Mouse (Mus musculus) myocyte (in vitro differentiated cells): ENCODE results near the gene Kif3c. TPM values are rescaled to one million over a fixed set of nuclear protein-coding genes. Genes with fewer than 3 reads are reported as not detected.

Experiments used
- H3K27me3 ChIP-seq: one replicate; pipeline ENCODE4 v1.6.1; 2011; ENCODE audit not compliant: control insufficient read depth, insufficient read depth, insufficient read length
- H3K36me3 ChIP-seq: one replicate; pipeline ENCODE4 v1.6.1; 2011; ENCODE audit not compliant: control insufficient read depth, insufficient read depth
- H3K4me2 ChIP-seq: one replicate; pipeline ENCODE4 v1.6.1; 2011; ENCODE audit warnings: low read depth, control low read depth
- H3K4me3 ChIP-seq: one replicate; pipeline ENCODE4 v1.5.1; 2011; ENCODE audit warnings: mild to moderate bottlenecking, control low read depth, moderate library complexity
- H3K79me2 ChIP-seq: one replicate; pipeline ENCODE4 v1.6.1; 2011; ENCODE audit not compliant: control insufficient read depth, insufficient read depth
- H3ac ChIP-seq: one replicate; pipeline ENCODE4 v1.6.1; 2011; ENCODE audit not compliant: control insufficient read depth, insufficient read length
- CEBPB ChIP-seq: IDR thresholded peaks from 2 replicates; pipeline ENCODE4 v1.6.1; 2011; ENCODE audit warnings: mild to moderate bottlenecking, moderate library complexity; ENCODE audit not compliant: poor library complexity, insufficient read depth, severe bottlenecking
- E2F4 ChIP-seq: IDR thresholded peaks from one replicate; pipeline ENCODE4 v1.6.1; 2011; ENCODE audit warnings: mild to moderate bottlenecking, control low read depth, moderate library complexity; ENCODE audit not compliant: insufficient read depth
- MAX ChIP-seq: IDR thresholded peaks from one replicate; pipeline ENCODE4 v1.6.1; 2011; ENCODE audit warnings: low read depth, mild to moderate bottlenecking, control low read depth
- MYOD1 ChIP-seq, 3 experiments: IDR thresholded peaks; one replicate each; pipeline ENCODE4 v1.6.1; 2011; ENCODE audit warnings: control low read depth in 2 of 3, low read depth in 2 of 3, mild to moderate bottlenecking in 2 of 3, moderate library complexity in 1 of 3; ENCODE audit not compliant: insufficient read length in 2 of 3, control insufficient read depth in 1 of 3
- MYOG ChIP-seq, 3 experiments: IDR thresholded peaks; one replicate each; pipeline ENCODE4 v1.6.1; 2011; ENCODE audit warnings: control low read depth in 2 of 3, low read depth in 2 of 3, mild to moderate bottlenecking in 2 of 3; ENCODE audit not compliant: insufficient read length in 2 of 3, control insufficient read depth in 1 of 3, insufficient read depth in 1 of 3
- POLR2A ChIP-seq: IDR thresholded peaks from one replicate; pipeline ENCODE4 v1.6.1; 2011; ENCODE audit warnings: low read depth, mild to moderate bottlenecking, control low read depth, moderate library complexity; ENCODE audit not compliant: insufficient read length
- POLR2AphosphoS2 ChIP-seq: IDR thresholded peaks from one replicate; pipeline ENCODE4 v1.6.1; 2011; ENCODE audit warnings: low read depth, control low read depth; ENCODE audit not compliant: insufficient read length
- REST ChIP-seq: IDR thresholded peaks from one replicate; pipeline ENCODE4 v1.6.1; 2011; ENCODE audit warnings: mild to moderate bottlenecking, control low read depth, moderate library complexity; ENCODE audit not compliant: insufficient read depth, insufficient read length
- SRF ChIP-seq: IDR thresholded peaks from one replicate; pipeline ENCODE4 v1.6.1; 2011; ENCODE audit warnings: low read depth; ENCODE audit not compliant: control insufficient read depth, insufficient read length
- TCF12 ChIP-seq: IDR thresholded peaks from one replicate; pipeline ENCODE4 v1.6.1; 2011; ENCODE audit warnings: mild to moderate bottlenecking, control low read depth; ENCODE audit not compliant: poor library complexity, insufficient read depth, severe bottlenecking
- TCF3 ChIP-seq: IDR thresholded peaks from one replicate; pipeline ENCODE4 v1.6.1; 2011; ENCODE audit warnings: low read depth, control low read depth; ENCODE audit not compliant: insufficient read length
- USF1 ChIP-seq: IDR thresholded peaks from one replicate; pipeline ENCODE4 v1.6.1; 2011; ENCODE audit warnings: low read depth, mild to moderate bottlenecking, control low read depth, moderate library complexity
- polyA plus RNA-seq: library from polyadenylated mRNA; unstranded; fragments of >200 nt; fragmentation: generic; extraction: Trizol; gene quantifications from one replicate; pipeline ENCODE4 v1.2.1, GENCODE M21; 2012; ENCODE audit warnings: missing spikeins

Gene Kif3c
- polyA plus RNA-seq, 1 experiment, result 16.7 TPM

- Histone ChIP-seq H3K79me2 (peaks cover 81% of the 10 kb centered on the region), H3K4me3 (no peak overlapping the region), H3ac (no peak overlapping the region), H3K36me3 (no peaks in the 10 kb centered on the region), H3K27me3 (no peaks in the 10 kb centered on the region), H3K4me2 (peak overlapping the region; percentile 22)
- no peak for TF ChIP-seq TCF3
- no peak for TF ChIP-seq E2F4
- no peak for TF ChIP-seq TCF12
- TF ChIP-seq MAX, result no peak
- no peak for TF ChIP-seq USF1
These were observed 64.9 kb downstream of the Kif3c start for GRCm38 (mm10) chr12:3429681-3430442.

- Histone ChIP-seq H3K27me3 (no peaks in the 10 kb centered on the region), H3K4me2 (no peak overlapping the region), H3K36me3 (no peaks in the 10 kb centered on the region), H3ac (no peak overlapping the region), H3K79me2 (peaks cover 81% of the 10 kb centered on the region), H3K4me3 (no peak overlapping the region)
- TF ChIP-seq MYOG (IDR thresholded peaks at IDR 0.05; ENCODE audit: control insufficient read depth in 1 of 3, insufficient read depth in 1 of 3, insufficient read length in 2 of 3, low read depth in 2 of 3) (no peak), SRF (no peak), POLR2A (no peak), POLR2AphosphoS2 (no peak), CEBPB (no peak), USF1 (no peak), MAX (no peak), TCF12 (no peak), TCF3 (no peak), REST (no peak), E2F4 (no peak)
These were observed 65.5 kb downstream of the Kif3c start for GRCm38 (mm10) chr12:3430443-3430753.

- H3ac ChIP-seq, result no peak overlapping the region
- TF ChIP-seq REST (no peak), SRF (no peak), POLR2AphosphoS2 (no peak), E2F4 (no peak), MYOG (IDR thresholded peaks at IDR 0.05; ENCODE audit: control insufficient read depth in 1 of 3, insufficient read depth in 1 of 3, insufficient read length in 2 of 3, low read depth in 2 of 3) (no peak), USF1 (no peak), MAX (no peak), MYOD1 (IDR thresholded peaks at IDR 0.05; ENCODE audit: control insufficient read depth in 1 of 3, insufficient read length in 2 of 3, low read depth in 2 of 3) (no peak), POLR2A (no peak), TCF12 (no peak), CEBPB (no peak), TCF3 (no peak)
- no peaks in the 10 kb centered on the region for H3K27me3 ChIP-seq
- no peak overlapping the region for H3K4me2 ChIP-seq
- H3K4me3 ChIP-seq, result no peak overlapping the region
- no peaks in the 10 kb centered on the region for H3K36me3 ChIP-seq
- peaks cover 83% of the 10 kb centered on the region for H3K79me2 ChIP-seq
These were observed 66.1 kb downstream of the Kif3c start for GRCm38 (mm10) chr12:3430985-3431384.

DNA sequence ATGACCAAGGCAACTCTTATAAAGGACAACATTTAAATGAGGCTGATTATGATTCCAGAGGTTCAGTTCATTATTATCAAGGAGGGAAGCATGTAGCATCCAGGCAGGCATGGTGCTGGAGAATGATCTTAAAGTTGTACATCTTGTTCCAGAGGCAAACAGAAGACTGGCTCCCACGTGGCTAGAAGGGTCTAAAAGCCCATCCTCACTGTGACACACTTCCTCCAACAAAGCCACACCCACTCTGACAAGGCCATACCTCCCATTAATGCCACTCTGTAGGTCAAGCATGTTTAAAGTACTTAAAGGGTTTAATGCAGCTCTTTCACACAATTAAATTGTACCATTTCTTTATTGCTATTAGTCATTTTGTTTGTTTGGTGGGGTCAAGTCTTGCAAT lies 68.8 kb downstream of the Kif3c start:
- Histone ChIP-seq H3K79me2 (peaks cover 99% of the 10 kb centered on the region), H3K27me3 (no peaks in the 10 kb centered on the region), H3K4me2 (no peak overlapping the region), H3ac (no peak overlapping the region), H3K4me3 (no peak overlapping the region), H3K36me3 (no peaks in the 10 kb centered on the region)
- TF ChIP-seq SRF (no peak), USF1 (no peak), MYOD1 (IDR thresholded peaks at IDR 0.05; ENCODE audit: control insufficient read depth in 1 of 3, insufficient read length in 2 of 3, low read depth in 2 of 3) (no peak), MAX (no peak), POLR2A (no peak), POLR2AphosphoS2 (no peak), TCF3 (no peak), CEBPB (no peak)

- H3ac ChIP-seq, result no peak overlapping the region
- H3K4me3 ChIP-seq, result no peak overlapping the region
- H3K36me3 ChIP-seq, result peaks cover 4% of the 10 kb centered on the region
- H3K27me3 ChIP-seq, result no peaks in the 10 kb centered on the region
- no peak for TF ChIP-seq CEBPB
- TF ChIP-seq MAX, result no peak
- no peak for TF ChIP-seq USF1
- no peak for TF ChIP-seq REST
- TF ChIP-seq MYOD1 (IDR thresholded peaks at IDR 0.05; ENCODE audit: control insufficient read depth in 1 of 3, insufficient read length in 2 of 3, low read depth in 2 of 3), result no peak
- no peak for TF ChIP-seq E2F4
- no peak for TF ChIP-seq POLR2AphosphoS2
- no peak for TF ChIP-seq MYOG (IDR thresholded peaks at IDR 0.05; ENCODE audit: control insufficient read depth in 1 of 3, insufficient read depth in 1 of 3, insufficient read length in 2 of 3, low read depth in 2 of 3)
- no peak for TF ChIP-seq TCF3
- TF ChIP-seq SRF, result no peak
- H3K79me2 ChIP-seq, result peaks cover 99% of the 10 kb centered on the region
- H3K4me2 ChIP-seq, result no peak overlapping the region
These were observed 71.5 kb downstream of the Kif3c start for GRCm38 (mm10) chr12:3436446-3436845.
